Mouse (Mus musculus) layer of hippocampus, adult 9-11 months (tissue): ENCODE data around the gene Pacrg.

Source experiments
- DNase-seq: peaks from one replicate; pipeline ENCODE4 v3.0.0; 2022

Pacrg gene

DNA sequence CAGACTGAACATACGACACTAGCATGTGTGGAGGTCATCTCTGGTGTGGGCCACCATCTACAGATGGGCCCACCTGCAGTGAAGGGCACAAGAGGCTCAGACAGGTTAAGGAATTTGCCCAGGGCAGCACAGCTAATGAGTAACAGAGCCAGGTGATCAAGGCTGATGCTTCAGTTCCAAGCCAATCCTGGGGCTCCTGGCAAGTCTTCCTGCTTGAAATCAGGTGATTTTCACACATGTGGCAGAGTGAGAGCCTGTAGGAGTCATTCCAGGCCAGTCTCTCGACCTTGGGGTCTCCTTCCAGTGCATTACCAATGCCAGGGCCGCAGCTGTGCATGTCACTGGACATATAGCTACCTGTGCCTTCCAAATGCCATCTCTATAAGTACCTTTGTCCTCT lies 438.6 kb downstream of the Pacrg start:
- DNase-seq = no peak

DNA sequence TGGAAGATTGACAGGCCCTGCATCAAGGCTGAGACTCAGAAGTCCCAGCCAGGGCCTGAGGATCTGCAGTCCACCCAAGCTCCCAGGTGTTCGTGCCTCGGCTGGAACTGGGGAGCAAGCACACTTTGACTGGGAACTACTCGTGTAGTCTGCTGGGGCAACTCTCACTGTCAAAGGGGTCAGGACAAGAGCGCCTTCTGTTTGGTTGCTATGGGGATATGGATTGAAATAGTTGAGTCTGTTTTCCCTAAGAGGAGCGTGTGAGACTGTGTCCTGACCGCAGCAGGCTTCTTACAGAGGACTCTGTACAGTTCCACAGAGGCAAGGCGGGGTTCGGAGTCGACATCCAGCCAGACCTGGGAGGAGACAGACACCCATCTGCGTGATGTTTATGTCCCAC lies 440.4 kb downstream of the Pacrg start:
- DNase-seq = no peak

DNA sequence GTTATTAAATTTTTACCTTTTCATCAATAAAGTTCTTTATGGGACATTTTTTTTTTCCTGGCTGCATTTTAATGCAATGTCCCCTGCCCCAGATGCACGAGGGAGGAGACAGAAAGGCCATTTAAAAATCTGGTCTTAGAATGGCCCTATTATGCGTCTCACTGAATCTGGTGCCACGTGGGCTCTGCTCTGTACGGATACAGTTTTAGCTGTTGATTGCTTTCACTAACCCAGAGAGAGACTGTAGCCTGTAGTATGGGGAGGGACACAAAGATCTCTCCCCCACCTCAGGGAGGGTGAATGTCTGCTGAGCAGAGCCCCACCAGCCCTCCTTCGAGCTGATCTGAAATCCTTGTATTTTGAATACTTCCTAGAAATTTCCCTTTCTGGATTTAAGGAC lies 441.2 kb downstream of the Pacrg start:
- DNase-seq = peak; percentile 60

DNA sequence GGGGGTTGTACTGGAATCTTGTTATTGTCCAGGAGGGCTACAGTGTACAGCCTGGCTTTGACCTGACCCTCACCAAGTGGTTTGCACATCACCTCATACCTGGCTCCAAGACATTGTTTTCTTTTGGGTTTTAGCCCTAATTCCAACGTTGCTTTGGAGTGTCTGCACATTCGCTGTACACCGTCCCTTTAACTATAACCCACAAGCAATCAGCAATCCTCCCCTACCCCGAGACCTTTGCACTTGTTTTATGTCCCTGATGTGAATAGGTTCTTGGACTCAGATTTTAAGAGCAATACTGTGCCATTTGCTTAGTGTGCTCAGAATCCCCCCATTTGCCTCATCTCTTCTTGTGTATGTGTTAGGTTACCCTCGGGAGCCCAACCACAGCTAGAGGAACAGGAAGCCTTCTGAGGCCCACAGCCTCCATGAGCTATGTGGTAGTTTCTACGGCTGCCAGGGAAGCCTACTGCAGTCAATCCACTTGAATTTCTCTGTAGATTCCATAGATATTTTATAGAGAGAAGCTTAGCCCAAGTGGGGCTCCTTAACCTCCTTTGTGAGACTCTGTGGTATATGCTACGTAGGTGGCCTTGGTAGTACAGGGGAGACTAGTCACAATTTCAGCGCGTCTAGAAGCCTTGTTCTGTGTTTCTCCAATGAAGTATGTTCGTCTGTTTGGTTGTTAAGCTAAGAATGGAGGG lies 442.0 kb downstream of the Pacrg start:
- no peak for DNase-seq

DNA sequence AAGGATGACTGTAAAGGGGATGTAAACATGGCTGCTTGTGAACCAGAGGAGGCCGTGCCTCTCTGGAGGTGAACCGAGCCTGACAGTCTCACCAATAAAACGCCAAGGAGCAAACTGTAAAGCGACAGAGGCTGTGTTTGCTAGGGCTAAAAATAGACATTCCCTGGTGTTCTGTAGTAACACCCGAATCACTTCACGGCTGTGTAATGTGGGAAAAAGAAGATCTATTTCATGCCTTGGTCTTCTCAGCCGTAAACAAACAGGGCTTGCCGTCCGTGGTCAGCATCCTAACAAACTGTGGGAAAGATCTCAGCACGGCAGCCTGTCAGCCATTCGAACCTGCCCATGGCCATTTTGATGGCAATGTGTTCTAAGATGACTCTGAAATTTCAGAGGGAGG lies 442.8 kb downstream of the Pacrg start:
- DNase-seq = no peak

DNA sequence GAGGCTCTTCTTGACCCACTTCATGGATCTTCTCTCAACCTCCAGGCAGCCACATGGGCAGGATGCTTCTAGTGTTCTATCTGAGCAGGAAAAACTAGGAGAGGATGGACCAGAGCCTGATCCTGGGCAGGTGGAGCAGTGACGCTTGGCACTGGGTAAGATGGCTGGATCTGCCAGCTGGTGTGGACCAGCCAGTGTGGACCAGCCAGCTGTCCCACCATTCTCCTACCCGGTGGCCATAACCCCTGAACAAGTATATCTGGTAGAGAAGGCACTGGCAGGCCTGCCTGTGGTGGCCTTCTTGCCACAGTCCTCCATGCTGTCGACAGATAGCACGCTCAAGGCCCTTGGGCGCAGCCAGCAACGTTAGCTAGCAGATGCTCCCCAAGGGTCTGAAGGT lies 443.2 kb downstream of the Pacrg start:
- no peak for DNase-seq

DNA sequence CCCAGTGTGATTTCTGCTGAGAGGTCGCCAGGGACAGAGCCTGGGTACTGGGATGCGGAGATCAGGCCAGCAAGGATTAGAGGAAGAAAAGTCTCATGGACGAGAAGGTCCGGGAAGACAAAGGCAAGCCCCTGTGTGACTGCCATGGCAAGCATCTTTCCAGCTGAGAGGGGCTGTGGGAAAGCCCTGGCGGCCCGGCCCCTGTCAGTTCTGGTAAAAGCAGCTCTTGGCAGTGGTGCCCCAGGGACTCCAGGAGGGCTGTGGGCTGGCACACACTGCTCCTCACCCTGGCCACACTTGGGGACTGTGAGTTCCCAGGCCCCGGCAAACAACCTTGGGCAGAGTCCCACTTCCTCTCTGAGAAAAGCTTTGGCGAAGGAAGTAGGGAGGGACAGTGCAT lies 445.3 kb downstream of the Pacrg start:
- DNase-seq = peak; percentile 89

DNA sequence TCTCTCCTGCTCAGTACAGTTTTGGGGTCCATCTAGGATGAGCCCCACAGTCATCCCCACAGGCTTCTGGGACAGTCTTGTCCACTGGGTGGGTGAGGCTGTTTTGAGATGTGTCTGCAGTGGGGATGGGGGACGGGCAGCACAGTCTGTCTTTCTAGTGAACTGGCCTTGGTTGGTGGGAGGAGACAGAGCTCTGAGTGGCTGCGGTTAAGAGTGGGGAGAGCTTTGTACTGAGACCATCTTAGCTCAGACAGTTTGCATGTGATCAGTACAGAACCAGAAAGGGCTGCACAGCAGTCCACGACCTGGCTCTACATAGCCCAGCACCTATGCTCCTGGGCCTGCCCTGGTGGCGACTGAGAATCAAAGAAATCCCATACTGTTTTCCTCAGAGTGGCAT lies 446.3 kb downstream of the Pacrg start:
- peak; percentile 68 for DNase-seq

DNA sequence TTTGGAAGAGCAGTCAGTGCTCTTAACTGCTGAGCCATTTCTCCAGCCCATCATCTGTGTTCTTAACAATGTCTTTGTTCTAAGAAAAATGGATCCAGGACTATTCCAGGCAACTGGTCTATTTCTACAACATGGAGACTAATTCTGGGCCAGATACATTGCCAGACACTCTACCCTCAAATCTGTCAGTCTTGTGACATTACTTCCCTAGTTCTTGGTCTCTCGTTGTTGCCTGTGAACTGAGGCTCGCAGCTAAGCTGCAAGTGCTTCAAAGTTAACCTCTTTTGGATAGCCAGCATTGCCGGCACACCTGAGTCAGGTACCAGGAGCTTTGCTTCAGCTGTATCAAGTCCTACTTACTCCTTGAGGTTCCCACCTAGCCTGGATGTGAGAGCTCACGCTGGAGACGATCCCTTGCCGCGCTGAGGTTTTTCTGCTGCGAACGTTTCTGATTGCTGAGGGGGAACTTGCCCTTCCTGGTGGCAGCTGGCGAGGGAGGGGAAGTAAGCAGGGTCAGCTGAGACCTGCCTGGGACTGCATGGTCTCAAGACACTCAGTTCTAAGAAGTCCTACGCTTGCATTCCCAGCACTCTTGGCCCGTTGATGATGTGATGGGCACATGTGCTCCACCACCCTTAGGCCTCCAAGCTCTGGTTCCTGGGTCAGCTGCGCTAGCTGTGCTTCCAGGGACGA lies 447.6 kb downstream of the Pacrg start:
- peak; percentile 87 for DNase-seq

DNA sequence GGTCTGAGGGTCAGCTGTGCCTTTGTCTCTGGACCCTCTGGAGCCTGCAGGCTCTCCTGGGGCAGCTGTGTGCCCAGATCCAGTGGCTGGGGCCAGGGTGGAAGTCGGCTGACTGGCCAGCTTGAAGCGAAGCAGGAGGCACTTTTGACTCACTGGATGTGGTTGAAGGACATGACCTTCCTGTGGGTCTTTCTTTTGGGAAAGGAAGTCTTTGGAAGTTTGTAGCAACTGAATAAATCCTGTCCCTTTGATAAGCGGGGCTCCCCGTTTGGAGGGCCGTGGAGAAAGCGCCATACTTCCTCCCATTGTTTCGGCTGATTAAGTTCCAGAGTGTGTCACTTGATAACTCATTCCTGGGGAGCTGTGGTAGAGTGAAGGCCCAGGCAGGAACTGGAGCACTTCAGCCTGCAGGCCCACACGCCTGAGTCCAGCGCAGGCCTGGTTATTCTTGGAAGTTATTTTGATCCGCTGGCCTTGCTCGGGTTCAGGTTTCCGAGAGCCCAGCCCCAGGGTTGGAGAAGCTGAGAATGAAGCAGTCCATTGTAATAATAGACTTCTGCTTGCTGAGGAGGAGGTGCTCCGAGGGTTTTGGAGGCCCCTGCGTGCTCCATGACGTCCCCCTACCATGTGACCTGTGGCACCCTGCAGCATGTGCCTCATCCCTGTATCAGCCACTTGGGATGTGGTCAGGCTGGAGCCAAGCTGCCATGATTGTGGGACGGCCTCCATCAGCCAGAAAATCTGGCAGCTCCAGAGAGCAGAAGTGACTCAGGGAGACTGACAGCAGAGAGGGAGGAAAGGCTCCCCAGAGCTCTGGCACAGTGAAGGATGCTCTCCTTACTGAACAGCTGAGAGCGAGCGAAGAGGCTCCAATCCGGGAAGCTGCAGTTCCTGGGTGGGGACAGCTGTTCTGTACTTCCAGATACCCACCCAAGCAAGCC lies 449.6 kb downstream of the Pacrg start:
- peak; percentile 93 for DNase-seq

DNA sequence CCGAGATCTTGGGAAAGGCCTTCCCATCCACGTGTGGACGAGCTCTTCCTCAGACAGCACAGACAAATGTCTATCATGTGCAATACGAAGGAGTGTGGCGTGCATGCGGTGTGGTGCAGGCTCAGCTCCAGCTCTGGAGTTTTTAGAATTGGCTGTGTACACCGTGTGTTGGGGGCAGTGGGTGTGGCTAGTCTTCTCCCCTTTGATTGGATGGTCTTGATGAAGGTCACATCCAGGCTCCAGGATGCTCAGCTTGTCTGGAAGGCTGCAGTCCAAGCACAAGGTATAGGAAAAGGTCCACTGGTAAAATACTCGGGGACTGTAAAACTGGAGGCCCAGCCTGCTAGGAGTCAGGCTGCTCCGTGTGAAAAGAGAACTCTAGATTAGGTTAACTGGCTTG lies 450.4 kb downstream of the Pacrg start:
- DNase-seq = no peak

DNA sequence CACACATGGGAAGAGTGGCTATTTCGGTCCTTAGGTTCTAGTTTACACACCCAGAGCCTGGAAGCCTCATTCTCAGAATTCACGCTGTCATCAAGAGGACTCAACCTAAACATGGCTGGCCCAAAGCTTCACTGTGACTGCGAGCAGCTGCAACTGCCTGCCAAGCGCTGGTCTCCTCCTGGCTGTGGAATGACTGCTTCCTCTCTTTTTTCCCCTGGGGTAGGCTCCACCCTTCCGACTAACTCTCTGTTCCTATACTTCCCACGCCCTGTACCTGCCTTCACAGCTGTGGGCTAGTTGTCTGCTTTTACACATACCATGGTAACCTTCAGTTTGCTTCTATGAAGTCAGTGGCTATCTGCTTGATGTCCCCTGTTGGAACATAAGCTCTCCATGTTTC lies 453.6 kb downstream of the Pacrg start:
- no peak for DNase-seq

DNA sequence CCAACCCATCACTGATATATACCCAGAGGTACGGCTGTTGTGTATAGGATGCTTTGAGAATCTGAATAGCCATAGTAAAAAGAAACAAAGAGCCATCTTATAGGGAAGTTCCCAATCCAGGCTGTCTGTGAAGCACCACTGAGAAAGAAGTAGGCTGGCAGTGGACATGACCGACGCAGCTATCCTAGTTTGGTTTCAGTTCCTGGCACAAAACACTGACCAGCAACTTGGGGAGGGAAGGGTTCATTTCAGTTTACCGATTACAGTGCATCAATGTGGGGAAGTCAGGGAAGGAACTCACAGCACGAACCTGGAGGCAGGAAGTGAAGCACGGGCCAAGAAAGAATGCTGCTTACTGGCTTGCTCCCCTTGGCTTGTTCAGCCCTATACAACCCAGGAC lies 456.7 kb downstream of the Pacrg start:
- DNase-seq = peak; percentile 59

DNA sequence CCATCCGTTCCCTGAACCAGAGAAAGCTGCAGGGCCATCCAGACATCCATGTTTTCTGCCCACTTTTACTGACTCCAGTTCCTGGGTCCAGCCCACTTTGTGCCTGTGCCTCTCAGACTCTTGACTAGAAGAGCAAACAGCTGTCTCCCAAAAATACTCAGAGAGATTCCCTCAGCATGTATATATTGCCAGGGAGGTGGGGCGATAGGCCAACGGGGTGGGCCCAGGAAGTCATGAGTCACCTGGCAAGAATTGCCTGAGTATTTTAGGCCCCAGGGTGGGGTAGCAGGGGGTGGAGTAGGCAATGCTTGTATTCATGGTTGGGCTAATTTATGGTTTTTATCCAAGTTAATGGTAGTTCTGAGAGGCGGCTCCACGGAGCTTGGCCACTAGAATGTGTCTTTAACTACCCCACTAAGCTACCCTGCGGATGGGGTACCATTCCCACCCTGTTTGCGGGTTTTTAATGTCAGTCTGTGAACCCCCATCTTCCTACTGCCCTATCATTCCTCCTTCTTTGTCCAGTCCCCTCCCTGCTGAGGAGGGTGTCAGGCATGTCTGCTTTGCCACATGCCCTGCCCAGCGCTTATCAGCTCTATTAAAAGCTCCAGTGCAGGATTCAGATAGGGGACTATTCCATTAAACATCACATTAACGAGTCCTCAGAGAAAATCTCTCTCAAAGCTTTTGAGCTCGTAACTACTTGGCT lies 461.5 kb downstream of the Pacrg start:
- no peak for DNase-seq

DNA sequence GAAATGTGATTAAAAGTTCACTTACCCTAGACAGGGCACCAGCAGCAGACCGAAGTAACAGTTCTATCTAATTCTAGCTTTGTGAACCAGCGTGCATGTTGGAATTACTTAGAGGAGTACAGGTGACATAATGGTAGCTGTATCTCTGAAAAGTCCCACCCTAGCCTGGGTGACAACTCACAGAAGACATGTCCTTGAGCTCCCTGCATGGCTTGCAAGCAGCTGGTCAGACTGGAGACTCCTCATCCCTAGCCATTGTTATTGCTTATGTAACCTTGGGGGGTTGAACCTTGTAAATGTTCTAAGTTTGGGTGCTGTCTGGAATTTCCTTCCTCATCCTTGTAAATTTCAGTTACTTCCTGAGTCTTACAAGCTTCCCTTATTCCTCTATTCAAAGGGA lies 462.5 kb downstream of the Pacrg start:
- DNase-seq = no peak

DNA sequence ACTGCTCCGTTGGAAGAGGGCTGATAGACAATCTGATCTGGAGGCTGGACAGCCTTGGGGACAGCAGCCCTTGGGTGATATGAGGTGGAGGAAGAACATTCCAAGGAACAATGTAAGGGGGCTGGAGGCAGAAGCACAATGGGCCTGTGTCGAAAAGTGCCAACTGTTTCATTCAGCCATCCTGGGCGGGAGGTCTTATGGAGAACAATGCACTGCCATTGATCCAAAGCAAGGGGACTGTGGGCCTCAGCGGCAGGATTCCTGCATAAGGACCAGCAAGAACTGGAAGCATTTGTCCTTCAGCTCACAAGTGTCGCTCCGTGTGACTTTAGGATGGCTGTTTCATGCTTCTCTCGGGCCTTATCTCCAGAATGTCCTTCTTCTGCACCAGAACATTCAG lies 465.8 kb downstream of the Pacrg start:
- no peak for DNase-seq

DNA sequence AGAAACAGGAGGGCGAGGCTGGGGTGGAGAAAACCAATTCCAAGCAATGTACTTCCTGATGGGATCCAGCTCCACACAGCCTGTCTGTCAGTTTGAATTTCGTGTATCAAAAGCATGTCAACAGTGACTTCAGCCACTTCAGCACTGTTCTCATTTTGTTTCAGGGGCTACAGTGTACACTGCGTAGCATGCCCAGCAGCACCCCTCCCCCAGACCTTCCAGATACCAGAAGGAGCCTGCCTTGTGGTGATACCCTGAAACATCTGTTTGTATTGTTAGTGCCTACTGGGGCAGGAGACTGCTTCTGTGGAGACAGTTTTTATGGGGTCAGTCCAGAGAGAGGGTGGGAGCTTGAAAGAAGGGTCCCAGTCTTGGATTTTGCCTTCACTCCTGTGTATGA lies 466.4 kb downstream of the Pacrg start:
- no peak for DNase-seq

DNA sequence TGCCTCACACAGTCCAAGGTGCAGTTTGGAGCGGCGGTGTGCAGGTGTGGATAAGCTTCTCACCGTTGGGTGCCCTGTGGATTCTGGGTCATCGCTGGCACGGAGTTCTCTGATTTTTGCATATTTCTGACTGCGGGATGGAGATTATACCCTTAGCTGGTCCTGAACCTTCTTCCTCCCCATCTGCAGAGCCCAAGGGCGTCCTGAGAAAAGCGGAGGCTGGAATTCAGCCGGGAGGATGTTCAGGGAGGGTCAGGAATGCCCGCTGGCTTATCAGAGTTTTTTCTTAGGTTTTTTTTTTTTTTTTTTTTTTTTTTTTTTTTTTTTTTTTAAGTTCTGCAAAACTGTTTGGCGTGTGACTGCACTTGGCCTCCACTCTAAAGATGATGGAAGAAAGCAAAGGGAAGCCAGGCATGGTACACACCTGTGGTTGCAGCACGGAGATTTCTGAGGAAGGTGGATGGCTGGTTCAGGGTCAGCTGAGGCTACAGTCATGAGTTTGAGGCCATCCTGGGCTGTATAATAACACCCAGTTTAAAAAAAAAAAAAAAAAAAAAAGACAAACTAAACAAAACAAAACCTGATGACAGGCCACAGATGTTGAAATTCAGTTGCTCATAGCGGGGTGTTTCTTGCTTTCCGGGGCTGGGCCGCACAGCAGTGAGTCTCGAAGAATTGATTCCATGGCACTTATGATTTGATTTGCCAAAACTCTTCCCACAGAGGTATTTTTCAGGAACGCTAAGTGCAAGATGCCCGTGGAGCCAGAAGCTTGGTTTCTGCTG lies 467.9 kb downstream of the Pacrg start:
- no peak for DNase-seq

DNA sequence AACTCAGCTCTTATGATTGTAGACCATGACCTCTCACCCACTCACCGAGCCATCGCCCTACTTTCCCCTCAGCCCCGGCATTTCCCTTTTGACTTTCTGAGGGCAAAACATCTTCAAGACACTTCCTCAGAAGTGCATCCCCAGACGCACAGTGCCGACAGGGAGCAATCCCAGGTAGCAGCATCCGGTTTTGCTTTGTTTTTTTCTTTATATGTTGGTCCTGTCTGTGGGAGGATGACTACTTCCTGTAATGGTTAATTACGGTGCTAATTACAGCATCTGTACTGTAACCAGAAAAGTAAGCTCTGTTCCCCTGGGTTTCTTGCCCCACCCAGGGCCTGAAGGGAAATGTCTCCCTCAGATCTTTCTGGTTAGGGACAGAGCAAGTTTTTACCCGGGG lies 468.6 kb downstream of the Pacrg start:
- DNase-seq = no peak

DNA sequence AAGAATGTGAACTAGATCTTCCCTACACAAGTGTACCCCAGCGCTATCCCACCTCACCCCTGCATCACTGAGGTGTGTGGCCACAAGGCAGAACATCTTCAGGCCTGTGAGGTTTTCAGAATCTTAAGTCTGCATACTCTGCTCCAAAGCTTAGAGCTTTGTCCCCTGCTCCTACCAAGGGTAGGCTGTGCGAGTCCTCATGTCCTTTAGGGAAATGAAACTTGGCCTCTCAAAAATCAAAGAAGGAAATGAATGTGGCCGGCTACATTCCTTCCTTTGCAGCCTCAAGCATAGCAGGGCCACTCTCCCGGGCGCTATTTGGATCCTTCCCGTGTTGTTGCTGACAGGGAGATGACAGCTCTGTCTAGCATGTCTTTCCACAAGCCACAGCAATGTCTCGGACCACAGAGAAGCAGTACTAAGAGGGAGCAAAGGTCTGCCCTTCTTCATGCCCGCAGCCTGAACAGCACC lies 469.4 kb downstream of the Pacrg start:
- peak; percentile 83 for DNase-seq

DNA sequence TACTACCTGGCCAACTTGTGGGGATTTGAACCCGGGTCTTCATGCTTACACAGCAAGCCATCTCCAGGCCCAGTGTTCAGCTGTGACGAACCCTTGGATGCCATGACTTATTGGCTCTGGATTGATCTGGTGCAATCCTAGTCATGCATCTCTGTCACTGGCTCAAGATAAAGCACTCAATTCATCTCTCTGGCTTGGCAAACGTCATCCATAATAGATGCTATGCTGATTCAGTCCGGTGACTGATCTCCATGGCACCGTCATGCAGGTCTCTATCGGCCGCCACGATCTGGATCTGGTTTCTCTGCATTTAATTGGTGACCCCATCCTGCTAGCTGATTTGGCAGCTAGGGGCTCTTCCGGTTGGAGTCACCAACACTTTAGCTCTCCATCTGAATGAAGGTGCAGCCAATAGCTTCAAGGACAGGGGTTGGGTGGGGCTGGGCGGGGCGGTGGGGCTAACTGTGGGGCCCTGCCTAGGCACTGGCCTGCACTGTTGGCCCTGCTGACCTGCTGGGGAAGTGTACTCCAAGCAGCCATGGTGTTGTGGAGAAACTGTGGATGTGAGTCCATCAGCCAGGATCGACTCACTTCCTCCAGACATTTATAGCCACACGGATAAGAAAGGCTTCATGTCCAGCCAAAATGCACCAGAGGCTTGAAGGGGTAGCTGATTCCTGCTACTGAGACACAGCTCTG lies 470.0 kb downstream of the Pacrg start:
- peak; percentile 67 for DNase-seq
